Mouse (Mus musculus) liver, embryonic 13.5 days (tissue): ENCODE results near the gene Ttc4. TPM values are rescaled to one million over a fixed set of nuclear protein-coding genes. Genes with fewer than 3 reads are reported as not detected.

Experiments
- ATAC-seq: fragments of 200-750 bp; cut with Nextera tagmentation; 2 replicates; pipeline ENCODE4 v1.8.0; 2017; ENCODE audit warnings: low read depth, mild to moderate bottlenecking, moderate number of reproducible peaks, moderate library complexity
- DNase-seq: peaks from one replicate; pipeline ENCODE4 v3.0.0; 2022
- H3K27ac ChIP-seq: fragments of 300-500 bp; sonication (generic); 2 replicates; pipeline ENCODE4 v1.5.1; 2015; ENCODE audit warnings: moderate library complexity, mild to moderate bottlenecking, inconsistent platforms
- H3K27me3 ChIP-seq: fragments of 300-500 bp; sonication (generic); 2 replicates; pipeline ENCODE4 v1.6.1; 2015; ENCODE audit warnings: mild to moderate bottlenecking, inconsistent platforms
- H3K36me3 ChIP-seq: fragments of 300-500 bp; sonication (generic); 2 replicates; pipeline ENCODE4 v1.6.1; 2015; ENCODE audit warnings: mild to moderate bottlenecking, inconsistent platforms
- H3K4me1 ChIP-seq: fragments of 300-500 bp; sonication (generic); replicated peaks from 2 replicates; pipeline ENCODE4 v1.6.1; 2015; ENCODE audit warnings: inconsistent platforms
- H3K4me2 ChIP-seq: fragments of 300-500 bp; sonication (generic); 2 replicates; pipeline ENCODE4 v1.6.1; 2015; ENCODE audit warnings: inconsistent platforms, mild to moderate bottlenecking, moderate library complexity
- H3K4me3 ChIP-seq: fragments of 300-500 bp; sonication (generic); replicated peaks from 2 replicates; pipeline ENCODE4 v1.5.1; 2015; ENCODE audit warnings: mild to moderate bottlenecking, inconsistent platforms
- H3K9ac ChIP-seq: fragments of 300-500 bp; sonication (generic); 2 replicates; pipeline ENCODE4 v1.6.1; 2015; ENCODE audit warnings: mild to moderate bottlenecking, inconsistent platforms
- H3K9me3 ChIP-seq: fragments of 300-500 bp; sonication (generic); replicated peaks from 2 replicates; pipeline ENCODE4 v1.6.1; 2016; ENCODE audit warnings: inconsistent platforms
- WGBS: fragments of 180-500 bp; shearing (Covaris S2); methylation state at CpG from one replicate; pipeline ENCODE4 v1.1.7; 2015; ENCODE audit not compliant: insufficient replicate concordance; 5-methylcytosine and 5-hydroxymethylcytosine counted together
- polyA plus RNA-seq: library from polyadenylated mRNA; unstranded; fragments of >200 nt; fragmentation: Nextera tagmentation; extraction: Ambion mirVana; gene quantifications from 2 replicates; pipeline ENCODE4 v1.2.1, GENCODE M21; 2015

The Ttc4 gene
- polyA plus RNA-seq, result 37.3 and 42.1 TPM in 2 replicates

DNA sequence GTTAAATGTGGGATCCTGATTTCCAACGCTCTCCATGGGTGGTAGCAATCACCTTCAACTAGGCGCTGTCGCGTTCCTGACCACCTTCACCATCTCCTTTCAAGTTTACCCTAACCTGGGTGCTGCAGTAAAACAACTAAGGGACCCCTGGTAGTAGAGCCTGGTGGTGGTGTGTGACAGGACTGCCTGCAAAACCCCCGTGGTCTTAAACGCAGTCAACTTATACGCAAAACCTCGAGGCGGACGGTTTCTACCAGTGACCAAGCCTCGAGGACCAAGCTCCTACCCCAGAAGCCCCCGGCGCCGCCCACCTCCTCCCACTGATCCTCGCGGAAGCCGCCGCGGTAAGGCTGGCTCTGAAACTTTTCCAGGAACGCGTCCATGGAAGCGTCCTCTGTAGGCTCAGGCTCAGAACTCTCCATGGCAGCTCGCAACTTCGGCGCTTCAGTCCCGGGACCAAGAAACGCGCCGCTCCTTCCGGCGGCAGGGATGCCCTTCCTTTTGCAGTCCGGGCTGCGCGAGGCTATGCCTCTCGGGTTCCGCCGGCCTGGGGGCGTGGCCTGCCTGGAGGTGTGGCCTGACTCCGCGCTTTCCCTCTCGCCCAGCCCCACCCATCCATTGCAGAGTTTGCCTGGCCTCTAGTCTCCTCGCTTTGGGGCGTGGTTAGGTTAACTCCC is at the start of gene Ttc4:
Gene Ttc4, minus strand, starts transcription at position 503 of the 677 bp plus-strand sequence.
- ATAC-seq (peak; percentile 100), DNase-seq (peak; percentile 98)
- WGBS, result under 1% methylated on average over 43 of the region's 43 CpGs
- Histone ChIP-seq H3K9ac (peak within 1 kb of the TSS; percentile 90), H3K9me3 (no peaks in the 10 kb centered on the region), H3K27ac (peak within 1 kb of the TSS; percentile 70), H3K36me3 (peaks cover 38% of the 10 kb centered on the region), H3K4me3 (peak within 1 kb of the TSS; percentile 77), H3K4me1 (peaks cover 40% of the 10 kb centered on the region), H3K27me3 (no peaks in the 10 kb centered on the region; the same call in none of the 2 replicates), H3K4me2 (peak within 1 kb of the TSS; percentile 80)

DNA sequence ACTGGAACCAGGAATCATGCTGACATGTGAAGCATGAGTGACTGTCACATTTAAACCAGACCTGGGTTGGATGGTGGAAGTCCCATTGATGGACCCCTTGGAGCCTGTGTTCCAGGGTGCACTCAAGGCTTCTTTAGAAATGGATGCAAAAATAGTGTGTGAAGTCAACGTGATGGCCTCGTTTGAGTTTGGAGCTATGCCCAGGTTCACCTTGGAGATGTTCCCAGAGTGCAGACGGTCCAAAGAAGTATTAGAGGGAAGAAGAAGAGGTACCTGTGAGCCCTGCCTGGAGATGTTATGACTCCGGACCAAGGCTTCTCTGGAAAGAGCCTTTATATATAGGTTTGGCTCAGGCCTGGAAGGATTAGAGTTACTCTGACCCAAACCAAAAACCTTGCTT is 41.9 kb upstream of the Ttc4 start:
- no peaks in the 10 kb centered on the region for H3K9me3 ChIP-seq
- no peak overlapping the region for H3K9ac ChIP-seq
- no peak overlapping the region for H3K27ac ChIP-seq
- DNase-seq, result no peak
- H3K27me3 ChIP-seq, result 0 out of 2 replicates have a peak, but pooled peaks cover 3% of the 10 kb centered on the region
- H3K4me2 ChIP-seq, result no peak overlapping the region
- ATAC-seq, result no peak
- H3K4me1 ChIP-seq, result no peaks in the 10 kb centered on the region
- WGBS, result 60% methylated on average over 4 of the region's 4 CpGs
- H3K4me3 ChIP-seq, result no peak overlapping the region
- no peaks in the 10 kb centered on the region for H3K36me3 ChIP-seq

GRCm38 (mm10) chr4:106713622-106714021 is 34.9 kb upstream of the Ttc4 start:
- no peak overlapping the region for H3K9ac ChIP-seq
- DNase-seq (no peak), ATAC-seq (no peak)
- H3K4me1 ChIP-seq, result peaks cover 5% of the 10 kb centered on the region; the same call in 1 of the 2 replicates
- H3K4me2 ChIP-seq, result no peak overlapping the region
- H3K9me3 ChIP-seq, result no peaks in the 10 kb centered on the region
- H3K27ac ChIP-seq, result no peak overlapping the region
- 66% methylated on average over 6 of the region's 6 CpGs for WGBS
- no peak overlapping the region for H3K4me3 ChIP-seq
- no peaks in the 10 kb centered on the region for H3K36me3 ChIP-seq
- 0 out of 2 replicates have a peak, but pooled peaks cover 8% of the 10 kb centered on the region for H3K27me3 ChIP-seq

- ATAC-seq, result peak; percentile 51; the same call in 1 of the 2 replicates
- H3K36me3 ChIP-seq, result no peaks in the 10 kb centered on the region
- peak; percentile 69 for DNase-seq
- peaks cover 8% of the 10 kb centered on the region; the same call in 1 of the 2 replicates for H3K4me1 ChIP-seq
- H3K27ac ChIP-seq, result no peak overlapping the region
- H3K9ac ChIP-seq, result no peak overlapping the region
- H3K9me3 ChIP-seq, result no peaks in the 10 kb centered on the region
- H3K27me3 ChIP-seq, result 0 out of 2 replicates have a peak, but pooled peaks cover 6% of the 10 kb centered on the region
- peak overlapping the region; percentile 4; the same call in 1 of the 2 replicates for H3K4me2 ChIP-seq
- WGBS, result 0% methylated on average over 8 of the region's 8 CpGs
- no peak overlapping the region for H3K4me3 ChIP-seq
These were observed 29.7 kb upstream of the Ttc4 start for GRCm38 (mm10) chr4:106708408-106708807.

GRCm38 (mm10) chr4:106707957-106708356 is 29.2 kb upstream of the Ttc4 start:
- Histone ChIP-seq H3K9ac (no peak overlapping the region), H3K4me1 (peaks cover 8% of the 10 kb centered on the region; the same call in 1 of the 2 replicates), H3K27me3 (peaks cover 8% of the 10 kb centered on the region; the same call in 1 of the 2 replicates), H3K9me3 (no peaks in the 10 kb centered on the region), H3K36me3 (no peaks in the 10 kb centered on the region), H3K27ac (no peak overlapping the region), H3K4me2 (peak overlapping the region; percentile 4; the same call in 1 of the 2 replicates), H3K4me3 (no peak overlapping the region)
- DNase-seq (no peak), ATAC-seq (peak; percentile 36; the same call in 1 of the 2 replicates)
- 18% methylated on average over 5 of the region's 5 CpGs for WGBS

DNA sequence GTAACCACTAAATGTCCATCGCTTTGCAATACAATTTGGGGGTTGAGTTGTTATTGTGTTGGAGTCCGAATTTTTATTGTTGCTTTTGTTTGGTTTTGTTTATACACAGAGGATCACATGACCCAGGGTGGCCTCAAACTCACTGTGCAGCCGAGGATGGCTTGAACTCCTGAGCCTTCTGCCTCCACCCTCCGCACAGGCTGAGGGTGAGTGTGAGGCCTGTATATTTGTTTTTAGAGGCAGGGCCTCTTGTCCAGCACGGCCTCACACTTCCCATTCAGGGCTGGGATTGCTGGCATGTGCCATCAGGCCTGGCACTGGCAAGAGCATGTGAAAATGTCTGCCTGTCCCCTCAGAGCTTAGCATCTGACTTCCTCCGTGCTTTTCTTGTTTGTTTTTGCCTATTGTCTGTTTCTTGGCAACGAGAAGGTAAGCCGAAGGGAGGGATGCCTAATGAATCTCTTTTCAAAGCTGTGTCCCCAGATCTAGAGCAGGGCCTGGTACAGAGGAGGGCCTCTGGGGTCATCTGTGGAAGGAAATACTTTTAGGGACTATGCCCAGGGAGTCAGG is 26.4 kb upstream of the Ttc4 start:
- no peaks in the 10 kb centered on the region for H3K36me3 ChIP-seq
- ATAC-seq (no peak), DNase-seq (no peak)
- WGBS, result 50% methylated on average over 8 of the region's 8 CpGs
- H3K27ac ChIP-seq, result no peak overlapping the region
- H3K4me1 ChIP-seq, result peaks cover 8% of the 10 kb centered on the region; the same call in 1 of the 2 replicates
- H3K27me3 ChIP-seq, result peaks cover 29% of the 10 kb centered on the region
- H3K9me3 ChIP-seq, result no peaks in the 10 kb centered on the region
- no peak overlapping the region for H3K4me2 ChIP-seq
- no peak overlapping the region for H3K4me3 ChIP-seq
- no peak overlapping the region for H3K9ac ChIP-seq

DNA sequence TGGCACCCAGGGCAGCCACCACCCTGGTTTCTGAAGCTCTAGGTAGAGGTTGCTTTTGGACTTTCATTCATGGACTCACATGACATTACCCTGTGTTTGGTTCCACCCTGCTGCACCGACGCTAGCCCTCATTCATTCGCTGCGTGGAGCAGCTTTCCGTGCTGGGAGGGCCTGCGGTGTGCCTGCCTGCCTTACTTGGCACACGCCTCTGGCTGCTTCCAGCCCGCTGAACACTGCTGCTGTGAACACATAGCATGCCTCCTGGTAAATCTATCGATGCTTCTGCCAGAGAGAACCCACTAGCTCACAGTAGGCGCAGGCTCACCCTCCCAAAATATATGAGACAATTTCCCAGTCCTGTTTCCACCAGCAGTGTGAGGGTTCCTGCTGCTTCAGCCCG is 25.7 kb upstream of the Ttc4 start:
- Histone ChIP-seq H3K9ac (no peak overlapping the region), H3K27ac (no peak overlapping the region), H3K36me3 (no peaks in the 10 kb centered on the region), H3K27me3 (peaks cover 24% of the 10 kb centered on the region), H3K4me3 (no peak overlapping the region), H3K4me1 (peaks cover 8% of the 10 kb centered on the region; the same call in 1 of the 2 replicates), H3K9me3 (no peaks in the 10 kb centered on the region), H3K4me2 (no peak overlapping the region)
- WGBS, result 68% methylated on average over 11 of the region's 11 CpGs
- ATAC-seq (no peak), DNase-seq (no peak)

DNA sequence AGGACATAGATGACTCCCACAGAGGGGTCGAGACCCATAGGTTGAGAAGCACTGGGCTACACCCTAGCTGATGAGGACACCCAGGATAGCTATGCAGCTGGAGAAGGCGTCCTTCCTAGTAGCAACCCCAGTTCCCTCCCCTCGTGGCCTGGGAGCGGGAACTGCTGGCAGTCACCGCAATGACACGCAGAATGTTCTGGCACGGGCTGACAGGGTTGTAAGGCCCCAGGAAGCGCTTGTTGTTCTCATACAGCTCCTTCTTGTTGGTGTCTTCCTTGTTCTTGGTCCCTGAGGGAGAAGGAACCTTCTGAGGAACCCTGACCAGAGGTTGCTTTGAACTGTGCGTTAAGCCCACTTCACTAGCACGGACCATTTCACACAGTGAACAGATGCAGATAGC is 25.2 kb upstream of the Ttc4 start:
- Histone ChIP-seq H3K4me2 (no peak overlapping the region), H3K27ac (no peak overlapping the region), H3K9ac (no peak overlapping the region), H3K9me3 (no peaks in the 10 kb centered on the region), H3K4me1 (peaks cover 8% of the 10 kb centered on the region; the same call in 1 of the 2 replicates), H3K27me3 (peaks cover 24% of the 10 kb centered on the region), H3K4me3 (no peak overlapping the region), H3K36me3 (no peaks in the 10 kb centered on the region)
- DNase-seq, result no peak
- WGBS, result 66% methylated on average over 10 of the region's 10 CpGs
- ATAC-seq, result no peak

DNA sequence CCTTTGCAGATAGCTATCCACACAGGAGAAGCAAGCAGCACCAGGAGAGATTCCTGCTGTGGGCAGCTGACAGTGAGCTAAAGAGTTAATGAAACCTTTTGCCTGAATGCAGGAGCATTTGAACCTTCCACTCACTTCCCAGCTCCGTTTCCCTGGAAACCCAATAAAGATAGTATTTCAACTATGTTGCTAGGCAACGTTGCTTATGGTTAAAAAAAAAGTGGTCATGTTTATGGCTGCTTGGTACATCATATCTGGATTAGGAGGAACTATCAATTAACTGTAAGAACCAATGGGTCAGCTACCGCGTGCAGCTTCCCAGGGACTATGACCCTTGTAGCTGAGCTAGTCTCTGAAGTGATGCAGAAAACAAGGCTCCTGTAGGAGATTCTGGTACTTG is 22.1 kb upstream of the Ttc4 start:
- H3K27me3 ChIP-seq, result peaks cover 31% of the 10 kb centered on the region
- WGBS, result 41% methylated on average over 4 of the region's 4 CpGs
- no peaks in the 10 kb centered on the region for H3K36me3 ChIP-seq
- H3K9me3 ChIP-seq, result no peaks in the 10 kb centered on the region
- no peak overlapping the region for H3K27ac ChIP-seq
- no peak overlapping the region for H3K4me2 ChIP-seq
- no peak for DNase-seq
- H3K4me3 ChIP-seq, result no peak overlapping the region
- no peak overlapping the region for H3K9ac ChIP-seq
- no peak for ATAC-seq
- H3K4me1 ChIP-seq, result no peaks in the 10 kb centered on the region

- Histone ChIP-seq H3K36me3 (no peaks in the 10 kb centered on the region), H3K27ac (no peak overlapping the region), H3K4me1 (no peaks in the 10 kb centered on the region), H3K9ac (no peak overlapping the region), H3K9me3 (no peaks in the 10 kb centered on the region), H3K4me3 (no peak overlapping the region), H3K27me3 (peaks cover 31% of the 10 kb centered on the region), H3K4me2 (no peak overlapping the region)
- DNase-seq (no peak), ATAC-seq (no peak)
- WGBS, result 15% methylated on average over 9 of the region's 9 CpGs
These were observed 21.2 kb upstream of the Ttc4 start for GRCm38 (mm10) chr4:106699989-106700388.

- WGBS, result 70% methylated on average over 15 of the region's 15 CpGs
- Histone ChIP-seq H3K27ac (no peak overlapping the region), H3K9ac (no peak overlapping the region), H3K4me1 (peaks cover 3% of the 10 kb centered on the region), H3K9me3 (no peaks in the 10 kb centered on the region), H3K36me3 (no peaks in the 10 kb centered on the region), H3K4me3 (no peak overlapping the region), H3K4me2 (no peak overlapping the region), H3K27me3 (peaks cover 13% of the 10 kb centered on the region)
- ATAC-seq (no peak), DNase-seq (no peak)
These were observed 15.2 kb upstream of the Ttc4 start for GRCm38 (mm10) chr4:106693841-106694430.
